Mouse (Mus musculus) heart, postnatal 0 days (tissue): Measurements from ENCODE around the gene Eed. TPM values are rescaled to one million over a fixed set of nuclear protein-coding genes. Genes with fewer than 3 reads are reported as not detected.
A peak's percentile ranks its signal among the peaks of the same experiment; 100 is the strongest.

Experiments
- ATAC-seq: fragments of 200-750 bp; cut with Nextera tagmentation; 2 replicates; pipeline ENCODE4 v1.8.0; 2017; ENCODE audit warnings: low read depth, moderate number of reproducible peaks, moderate library complexity; ENCODE audit not compliant: insufficient read depth
- DNase-seq: peaks from one replicate; pipeline ENCODE4 v3.0.0-alpha.2; 2016; ENCODE audit warnings: low spot score
- H3K27ac ChIP-seq: fragments of 300-500 bp; sonication (generic); 2 replicates; pipeline ENCODE4 v1.5.1; 2014; ENCODE audit warnings: low read depth, mild to moderate bottlenecking
- H3K27me3 ChIP-seq: fragments of 300-500 bp; sonication (generic); 2 replicates; pipeline ENCODE4 v1.6.1; 2014; ENCODE audit warnings: low read length, mixed read lengths; ENCODE audit not compliant: control insufficient read depth, insufficient read depth
- H3K36me3 ChIP-seq: fragments of 300-500 bp; sonication (generic); replicated peaks from 2 replicates; pipeline ENCODE4 v1.6.1; 2014; ENCODE audit warnings: low read length, mixed read lengths; ENCODE audit not compliant: control insufficient read depth, insufficient read depth
- H3K4me1 ChIP-seq: fragments of 300-500 bp; sonication (generic); 2 replicates; pipeline ENCODE4 v1.6.1; 2014; ENCODE audit warnings: antibody characterized with exemption; ENCODE audit not compliant: control insufficient read depth, insufficient read depth
- H3K4me2 ChIP-seq: fragments of 300-500 bp; sonication (generic); 2 replicates; pipeline ENCODE4 v1.6.1; 2014; ENCODE audit warnings: low read depth, mild to moderate bottlenecking, low read length, moderate library complexity
- H3K4me3 ChIP-seq: fragments of 300-500 bp; sonication (generic); 2 replicates; pipeline ENCODE4 v1.5.1; 2014; ENCODE audit warnings: low read depth, low read length
- H3K9ac ChIP-seq: fragments of 300-500 bp; sonication (generic); replicated peaks from 2 replicates; pipeline ENCODE4 v1.6.1; 2014; ENCODE audit warnings: low read depth, low read length, mixed read lengths
- H3K9me3 ChIP-seq: fragments of 300-500 bp; sonication (generic); replicated peaks from 2 replicates; pipeline ENCODE4 v1.6.1; 2016; ENCODE audit warnings: low read length; ENCODE audit not compliant: control insufficient read depth
- CTCF ChIP-seq: IDR thresholded peaks from 2 replicates; pipeline ENCODE4 v1.5.1; 2016; ENCODE audit warnings: antibody characterized with exemption, control low read depth, low read depth
- EP300 ChIP-seq: IDR thresholded peaks from 2 replicates; pipeline ENCODE4 v1.6.1; 2016; ENCODE audit warnings: antibody characterized with exemption, low read depth
- WGBS: fragments of 180-500 bp; shearing (Covaris S2); extraction: QIAGEN DNeasy Blood & Tissue Kit; methylation state at CpG from one replicate; pipeline ENCODE4 v1.1.7; 2014; 5-methylcytosine and 5-hydroxymethylcytosine counted together
- polyA plus RNA-seq: library from polyadenylated mRNA; unstranded; fragments of >200 nt; fragmentation: Nextera tagmentation; extraction: Ambion mirVana; gene quantifications from 2 replicates; pipeline ENCODE4 v1.2.1, GENCODE M21; 2015
- total RNA-seq: library from RNA; depleted of rRNA; stranded (reverse); fragments of >200 nt; gene quantifications from 2 replicates; pipeline ENCODE4 v1.2.3, GENCODE M21; 2014; ENCODE audit warnings: low replicate concordance

Gene Eed
- total and polyA plus RNA-seq, 2 experiments from 2014 or later, result 27.9 to 38.1 TPM

DNA sequence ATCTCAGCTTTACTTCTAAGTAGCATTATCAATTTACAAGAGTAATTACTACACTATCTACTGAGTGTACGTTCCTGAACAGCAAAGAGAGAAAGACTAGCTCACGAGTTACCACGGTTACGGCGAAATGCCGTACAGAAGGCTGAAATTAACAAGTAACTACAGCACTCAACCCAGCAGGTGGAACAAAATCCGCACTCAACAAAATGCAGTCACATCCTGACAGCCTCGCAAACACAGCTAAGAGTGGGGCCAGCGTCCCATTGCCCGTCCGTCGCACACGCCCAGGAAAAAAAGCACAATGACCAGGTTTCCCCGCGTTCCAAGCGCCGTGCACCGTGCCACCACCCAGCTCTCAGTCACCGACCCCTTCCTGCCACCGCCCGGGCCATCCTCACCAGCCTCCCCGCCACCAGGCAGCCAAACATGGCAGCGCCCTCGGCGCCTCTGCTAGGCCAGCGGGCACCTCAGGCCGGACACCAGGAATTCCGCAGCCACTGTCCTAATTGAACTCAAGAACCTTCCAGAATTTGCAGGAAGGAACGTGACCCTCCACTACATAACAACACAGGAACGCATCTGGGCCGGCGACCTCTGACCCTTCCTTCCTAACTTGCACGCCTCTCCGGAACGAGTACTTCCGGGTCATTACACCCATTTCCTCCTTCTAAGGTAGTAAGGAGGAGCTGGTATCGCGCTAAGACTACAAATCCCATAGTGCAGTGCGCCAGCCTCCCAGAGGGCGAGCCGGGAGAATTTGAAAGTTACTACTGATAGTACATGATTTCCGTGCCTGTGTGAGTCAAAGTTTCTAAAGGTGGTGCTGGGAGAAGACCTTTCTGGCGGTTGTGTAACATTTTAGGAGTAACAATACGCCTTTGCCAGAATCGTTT, 40.0 kb downstream of the Eed start, which contains the start of gene Hikeshi:
TSS of gene Hikeshi (minus strand) at position 634 of the 893 bp plus-strand sequence.
- Histone ChIP-seq H3K4me3 (peak within 1 kb of the TSS; percentile 93), H3K9ac (peak within 1 kb of the TSS; percentile 85), H3K27ac (peak within 1 kb of the TSS; percentile 85), H3K36me3 (no peaks in the 10 kb centered on the region), H3K4me2 (peak within 1 kb of the TSS; percentile 69), H3K9me3 (no peaks in the 10 kb centered on the region), H3K4me1 (peaks cover 11% of the 10 kb centered on the region; the same call in 1 of the 2 replicates), H3K27me3 (no peaks in the 10 kb centered on the region)
- DNase-seq (peak; percentile 98), ATAC-seq (peak; percentile 99)
- under 1% methylated on average over 45 of the region's 45 CpGs for WGBS
- TF ChIP-seq CTCF, result no peak
- no peak for TF ChIP-seq EP300

- Histone ChIP-seq H3K36me3 (no peaks in the 10 kb centered on the region), H3K9ac (peak overlapping the region; percentile 85), H3K4me2 (peak overlapping the region; percentile 69), H3K9me3 (no peaks in the 10 kb centered on the region), H3K27ac (no peak overlapping the region), H3K4me1 (peaks cover 11% of the 10 kb centered on the region; the same call in 1 of the 2 replicates), H3K4me3 (peak overlapping the region; percentile 93), H3K27me3 (no peaks in the 10 kb centered on the region)
- WGBS, result 57% methylated on average over 15 of the region's 15 CpGs
- DNase-seq (no peak), ATAC-seq (no peak)
- TF ChIP-seq EP300 (no peak), CTCF (no peak)
These were observed 41.1 kb downstream of the Eed start for GRCm38 (mm10) chr7:89939497-89940353.

- H3K36me3 ChIP-seq, result peaks cover 7% of the 10 kb centered on the region
- 95% methylated on average over 15 of the region's 15 CpGs for WGBS
- no peak overlapping the region for H3K9ac ChIP-seq
- ATAC-seq (no peak), DNase-seq (no peak)
- no peak overlapping the region for H3K4me2 ChIP-seq
- TF ChIP-seq CTCF (no peak), EP300 (no peak)
- H3K4me3 ChIP-seq, result no peak overlapping the region
- no peaks in the 10 kb centered on the region for H3K27me3 ChIP-seq
- no peaks in the 10 kb centered on the region for H3K9me3 ChIP-seq
- no peaks in the 10 kb centered on the region for H3K4me1 ChIP-seq
- H3K27ac ChIP-seq, result no peak overlapping the region
These were observed 57.2 kb downstream of the Eed start for GRCm38 (mm10) chr7:89923441-89924180.

- peaks cover 8% of the 10 kb centered on the region for H3K36me3 ChIP-seq
- no peak overlapping the region for H3K4me3 ChIP-seq
- ATAC-seq (no peak), DNase-seq (no peak)
- WGBS, result 78% methylated on average over 4 of the region's 4 CpGs
- H3K27ac ChIP-seq, result no peak overlapping the region
- H3K4me2 ChIP-seq, result no peak overlapping the region
- H3K4me1 ChIP-seq, result no peaks in the 10 kb centered on the region
- H3K9me3 ChIP-seq, result no peaks in the 10 kb centered on the region
- no peak for TF ChIP-seq CTCF
- TF ChIP-seq EP300, result no peak
- H3K27me3 ChIP-seq, result no peaks in the 10 kb centered on the region
- no peak overlapping the region for H3K9ac ChIP-seq
These were observed 63.0 kb downstream of the Eed start for GRCm38 (mm10) chr7:89917776-89918175.

DNA sequence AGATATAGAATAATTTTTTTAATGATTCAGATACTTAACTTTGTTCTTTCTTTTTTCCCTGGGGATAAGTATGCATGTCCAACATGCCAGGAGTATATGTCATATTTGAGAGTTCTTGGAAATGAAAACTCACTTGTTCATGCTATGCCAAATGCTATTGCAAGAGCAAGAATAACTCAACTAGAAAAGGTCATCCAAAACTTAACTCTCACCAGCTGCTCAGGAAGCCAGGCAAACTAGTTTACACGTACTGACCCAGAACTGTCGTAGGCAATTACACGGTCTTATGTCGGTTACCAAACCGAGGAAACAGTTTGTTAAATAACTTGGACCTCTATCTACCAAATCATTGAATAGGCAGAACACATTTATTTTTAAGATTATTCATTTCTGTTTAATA, 64.1 kb downstream of the Eed start:
- no peak for DNase-seq
- H3K4me2 ChIP-seq, result no peak overlapping the region
- no peak overlapping the region for H3K27ac ChIP-seq
- no peaks in the 10 kb centered on the region for H3K27me3 ChIP-seq
- no peak for ATAC-seq
- H3K9me3 ChIP-seq, result no peaks in the 10 kb centered on the region
- WGBS, result 90% methylated on average over 5 of the region's 5 CpGs
- TF ChIP-seq CTCF (no peak), EP300 (no peak)
- no peaks in the 10 kb centered on the region for H3K4me1 ChIP-seq
- H3K4me3 ChIP-seq, result no peak overlapping the region
- peaks cover 8% of the 10 kb centered on the region for H3K36me3 ChIP-seq
- no peak overlapping the region for H3K9ac ChIP-seq
